Mouse (Mus musculus): ENCODE measurements around the gene Glt28d2. TPM values are rescaled to one million over a fixed set of nuclear protein-coding genes. Genes with fewer than 3 reads are reported as not detected.
"Not testable (repeated sequence)": the region's sequence is repeated elsewhere in the genome, so short reads cannot be mapped to it uniquely, and the experiment has no call there.

Glt28d2 gene
- polyA plus RNA-seq, 1 experiment from 2014 or later = 4.3 TPM

DNA sequence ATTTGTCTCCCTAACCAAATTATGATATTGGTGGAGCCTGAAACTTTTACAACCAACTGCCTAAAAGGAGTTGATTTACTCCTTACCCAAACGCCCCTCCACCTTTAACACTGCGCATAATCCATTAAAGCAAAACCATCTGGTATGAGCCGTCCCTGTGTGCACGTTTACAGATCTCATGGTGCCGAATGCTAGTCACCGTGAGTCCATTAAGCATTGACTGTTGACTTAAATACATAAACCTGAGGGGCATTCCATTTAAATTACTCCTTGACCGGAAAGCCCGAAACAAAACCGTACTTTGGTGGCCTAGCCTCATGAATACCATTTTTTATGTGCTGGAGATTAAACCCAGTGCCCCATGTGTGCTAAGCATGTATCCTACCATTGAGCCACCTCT lies 40.0 kb upstream of the Glt28d2 start:
- no peak for TF ChIP-seq CTCF (IDR thresholded peaks at IDR 0.05)
- Histone ChIP-seq H3K4me3 (ENCODE audit: low read depth, low read length) (no peak overlapping the region), H3K9me3 (ENCODE audit: low read length) (no peaks in the 10 kb centered on the region), H3K36me3 (ENCODE audit: insufficient read depth, low read length) (no peaks in the 10 kb centered on the region), H3K4me1 (ENCODE audit: insufficient read depth, low read depth, low read length) (no peaks in the 10 kb centered on the region), H3K27ac (ENCODE audit: low read length) (no peak overlapping the region), H3K9ac (replicated peaks; ENCODE audit: low read depth) (no peak overlapping the region), H3K4me2 (replicated peaks; ENCODE audit: low read depth, low read length) (no peak overlapping the region), H3K27me3 (replicated peaks; ENCODE audit: insufficient read depth, low read length) (no peaks in the 10 kb centered on the region)
- DNase-seq (ENCODE audit: low spot score) (no peak), ATAC-seq (no peak)
- 77% methylated on average over 9 of the region's 9 CpGs for WGBS

DNA sequence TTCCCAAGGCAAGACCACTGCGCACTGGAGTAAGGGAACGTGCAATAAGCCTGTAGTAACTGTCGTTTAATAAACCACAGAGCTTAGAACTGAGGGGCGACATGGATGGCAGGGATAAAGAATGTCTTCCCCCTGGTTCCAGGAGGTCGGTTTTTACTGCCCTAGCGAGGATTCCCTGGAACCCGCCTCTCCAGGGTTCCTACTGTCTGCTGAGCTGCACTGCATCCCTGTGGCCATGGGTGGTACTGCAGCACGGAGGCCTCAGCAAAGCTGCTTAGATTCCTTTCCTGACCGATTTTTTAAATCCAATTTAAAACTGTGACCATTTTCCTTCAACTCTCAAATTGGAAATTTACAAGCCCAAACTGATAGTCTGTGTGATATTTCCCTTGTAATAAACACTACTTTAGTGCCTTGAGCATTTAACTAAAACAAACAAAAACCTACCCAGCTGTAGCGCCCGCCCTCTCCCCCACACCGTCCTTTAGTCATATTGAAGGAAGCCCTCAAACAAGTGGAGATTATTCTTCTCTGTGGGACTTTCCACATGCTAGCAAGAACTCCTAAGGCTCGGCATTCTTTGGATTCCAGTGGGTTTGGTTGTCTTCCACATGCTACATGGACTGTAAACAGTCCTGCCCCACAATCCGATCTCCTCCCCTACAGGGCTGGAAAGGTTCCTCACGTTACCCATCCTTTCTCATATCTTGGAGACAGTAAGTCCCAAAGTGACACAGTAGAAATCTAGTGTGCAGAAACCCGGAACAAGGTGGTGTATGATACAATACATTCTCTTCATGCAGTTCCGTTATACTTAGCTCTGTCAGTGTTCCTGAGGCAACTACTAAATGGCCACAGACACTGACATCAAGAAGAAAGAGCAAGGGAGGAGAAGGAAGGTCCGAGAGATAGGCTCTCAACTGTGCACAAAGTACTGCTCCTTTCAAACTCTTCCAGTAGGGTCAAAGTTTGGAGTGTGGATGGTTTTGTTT lies 36.9 kb upstream of the Glt28d2 start:
- TF ChIP-seq CTCF (IDR thresholded peaks at IDR 0.05) = peak; percentile 95
- TF ChIP-seq EP300 (IDR thresholded peaks at IDR 0.05) = no peak
- peak; percentile 66 for ATAC-seq
- no peaks in the 10 kb centered on the region for H3K4me1 ChIP-seq (ENCODE audit: insufficient read depth, low read depth, low read length)
- H3K27me3 ChIP-seq (replicated peaks; ENCODE audit: insufficient read depth, low read length) = no peaks in the 10 kb centered on the region
- no peaks in the 10 kb centered on the region for H3K36me3 ChIP-seq (ENCODE audit: insufficient read depth, low read length)
- no peaks in the 10 kb centered on the region for H3K9me3 ChIP-seq (ENCODE audit: low read length)
- WGBS = 36% methylated on average over 18 of the region's 18 CpGs
- H3K4me3 ChIP-seq (ENCODE audit: low read depth, low read length) = no peak overlapping the region
- H3K27ac ChIP-seq (ENCODE audit: low read length) = no peak overlapping the region
- no peak overlapping the region for H3K4me2 ChIP-seq (replicated peaks; ENCODE audit: low read depth, low read length)
- no peak overlapping the region for H3K9ac ChIP-seq (replicated peaks; ENCODE audit: low read depth)
- DNase-seq (ENCODE audit: low spot score) = peak; percentile 77

GRCm38 (mm10) chr3:85923343-85923742 lies 36.0 kb upstream of the Glt28d2 start:
- no peak for DNase-seq (ENCODE audit: low spot score)
- ATAC-seq = no peak
- no peaks in the 10 kb centered on the region for H3K9me3 ChIP-seq (ENCODE audit: low read length)
- H3K4me2 ChIP-seq (replicated peaks; ENCODE audit: low read depth, low read length) = no peak overlapping the region
- H3K4me3 ChIP-seq (ENCODE audit: low read depth, low read length) = no peak overlapping the region
- H3K27me3 ChIP-seq (replicated peaks; ENCODE audit: insufficient read depth, low read length) = no peaks in the 10 kb centered on the region
- TF ChIP-seq CTCF (IDR thresholded peaks at IDR 0.05) (no peak), EP300 (IDR thresholded peaks at IDR 0.05) (no peak)
- H3K36me3 ChIP-seq (ENCODE audit: insufficient read depth, low read length) = no peaks in the 10 kb centered on the region
- no peak overlapping the region for H3K9ac ChIP-seq (replicated peaks; ENCODE audit: low read depth)
- no peak overlapping the region for H3K27ac ChIP-seq (ENCODE audit: low read length)
- H3K4me1 ChIP-seq (ENCODE audit: insufficient read depth, low read depth, low read length) = no peaks in the 10 kb centered on the region
- 84% methylated on average over 8 of the region's 8 CpGs for WGBS

- Histone ChIP-seq H3K4me1 (ENCODE audit: insufficient read depth, low read depth, low read length) (no peaks in the 10 kb centered on the region), H3K27ac (ENCODE audit: low read length) (no peak overlapping the region), H3K36me3 (ENCODE audit: insufficient read depth, low read length) (no peaks in the 10 kb centered on the region), H3K9ac (replicated peaks; ENCODE audit: low read depth) (no peak overlapping the region), H3K4me3 (ENCODE audit: low read depth, low read length) (no peak overlapping the region), H3K4me2 (replicated peaks; ENCODE audit: low read depth, low read length) (no peak overlapping the region), H3K9me3 (ENCODE audit: low read length) (no peaks in the 10 kb centered on the region), H3K27me3 (replicated peaks; ENCODE audit: insufficient read depth, low read length) (no peaks in the 10 kb centered on the region)
- WGBS = 60% methylated on average over 3 of the region's 3 CpGs
- peak; percentile 43; the same call in 1 of the 2 replicates for ATAC-seq
- peak; percentile 47 for DNase-seq (ENCODE audit: low spot score)
- TF ChIP-seq CTCF (IDR thresholded peaks at IDR 0.05) (peak; percentile 32; the same call in 1 of the 2 replicates), EP300 (IDR thresholded peaks at IDR 0.05) (peak; percentile 74)
Observed at GRCm38 (mm10) chr3:85922331-85922730, 35.0 kb upstream of the Glt28d2 start.

DNA sequence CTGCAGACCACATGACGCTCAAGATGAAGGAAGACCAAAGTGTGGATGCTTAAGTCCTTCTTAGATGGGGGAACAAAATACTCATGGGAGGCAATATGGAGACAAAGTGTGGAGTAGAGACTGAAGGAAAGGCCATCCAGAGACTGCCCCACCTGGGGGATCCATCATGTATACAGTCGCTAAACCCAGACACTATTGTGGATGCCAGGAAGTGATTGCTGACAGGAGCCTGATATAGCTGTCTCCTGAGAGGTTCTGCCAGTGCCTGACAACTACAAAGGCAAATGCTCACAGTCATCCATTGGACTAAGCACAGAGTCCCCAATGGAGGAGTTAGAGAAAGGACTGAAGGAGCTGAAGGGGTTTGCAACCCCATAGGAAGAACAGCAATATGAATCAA lies 33.4 kb upstream of the Glt28d2 start:
- H3K9ac ChIP-seq (replicated peaks; ENCODE audit: low read depth); ATAC-seq; H3K36me3 ChIP-seq (ENCODE audit: insufficient read depth, low read length); DNase-seq (ENCODE audit: low spot score); H3K27ac ChIP-seq (ENCODE audit: low read length); H3K4me1 ChIP-seq (ENCODE audit: insufficient read depth, low read depth, low read length); H3K4me2 ChIP-seq (replicated peaks; ENCODE audit: low read depth, low read length); H3K4me3 ChIP-seq (ENCODE audit: low read depth, low read length); H3K9me3 ChIP-seq (ENCODE audit: low read length); H3K27me3 ChIP-seq (replicated peaks; ENCODE audit: insufficient read depth, low read length): not testable (repeated sequence)
- WGBS = 74% methylated on average over 2 of the region's 2 CpGs

GRCm38 (mm10) chr3:85917600-85917999 lies 30.3 kb upstream of the Glt28d2 start:
- no peak for TF ChIP-seq EP300 (IDR thresholded peaks at IDR 0.05)
- peak; percentile 76 for TF ChIP-seq CTCF (IDR thresholded peaks at IDR 0.05)
- Histone ChIP-seq H3K27ac (ENCODE audit: low read length) (no peak overlapping the region), H3K4me1 (ENCODE audit: insufficient read depth, low read depth, low read length) (no peaks in the 10 kb centered on the region), H3K27me3 (replicated peaks; ENCODE audit: insufficient read depth, low read length) (no peaks in the 10 kb centered on the region), H3K4me3 (ENCODE audit: low read depth, low read length) (no peak overlapping the region), H3K4me2 (replicated peaks; ENCODE audit: low read depth, low read length) (no peak overlapping the region), H3K36me3 (ENCODE audit: insufficient read depth, low read length) (no peaks in the 10 kb centered on the region), H3K9me3 (ENCODE audit: low read length) (no peaks in the 10 kb centered on the region), H3K9ac (replicated peaks; ENCODE audit: low read depth) (no peak overlapping the region)
- WGBS = 10% methylated on average over 4 of the region's 4 CpGs
- DNase-seq (ENCODE audit: low spot score) = peak; percentile 28
- no peak for ATAC-seq

All from lung, postnatal 0 days (tissue).